Mouse (Mus musculus) cortical plate, adult 2 months (tissue): ENCODE results near the gene Srgap1.

Source experiments
- CTCF ChIP-seq: fragments of 200-500 bp; IDR thresholded peaks from 2 replicates; pipeline ENCODE4 v1.5.1; 2011; ENCODE audit warnings: mild to moderate bottlenecking, control low read depth, low read length; ENCODE audit not compliant: insufficient read depth; ENCODE audit errors: extremely low read depth
- POLR2A ChIP-seq: fragments of 200-500 bp; IDR thresholded peaks from 2 replicates; pipeline ENCODE4 v1.6.1; 2011; ENCODE audit warnings: mild to moderate bottlenecking, low read length, control low read depth; ENCODE audit not compliant: insufficient read depth; ENCODE audit errors: extremely low read depth

GRCm38 (mm10) chr10:121820846-121821245 is 226.3 kb downstream of the Srgap1 start:
- no peak for TF ChIP-seq POLR2A
- no peak for TF ChIP-seq CTCF
